Mouse (Mus musculus) G1E (cell line): ENCODE measurements around the gene Mad1l1.

Experiments used
- CTCF ChIP-seq: IDR thresholded peaks from 2 replicates; pipeline ENCODE4 v1.5.1; 2012; ENCODE audit warnings: low read depth, low read length, inconsistent platforms, mixed read lengths
- GATA1 ChIP-seq: IDR thresholded peaks from 2 replicates; pipeline ENCODE4 v1.6.1; 2012; ENCODE audit warnings: borderline replicate concordance, low read length, inconsistent platforms, mixed read lengths

- no peak for TF ChIP-seq GATA1
- no peak for TF ChIP-seq CTCF
Measured at GRCm38 (mm10) chr5:140081084-140081483, 240.3 kb downstream of the Mad1l1 start.
